10 mouse cellular contexts compared by ENCODE assay signal in genomic region chr1:58957931-58958330, GRCm38 (mm10). TPM values are rescaled to one million over a fixed set of nuclear protein-coding genes. Genes with fewer than 3 reads are reported as not detected.
DNase-seq lines count a peak whose midpoint lies in the region; ATAC-seq and TF ChIP-seq lines count a peak whose summit lies in the region.
"Had no signal": no experiment of that assay in that cellular context is flagged by ENCODE, and none has a peak within 500 bp of the region (broad histone marks: within the 10 kb centered on the region; RNA-seq: fewer than 3 reads in every experiment).

No protein-coding gene starts in this region.

- H3K4me1 ChIP-seq in ES-E14 (ENCODE audit: control insufficient read depth in 2 of 2, insufficient read depth in 2 of 2, low read length in 2 of 2, poor library complexity in 1 of 2), result peaks cover 15 to 22% of the 10 kb centered on the region in 2 experiments
- peaks cover 73% of the 10 kb centered on the region for H3K4me1 ChIP-seq in heart, embryonic 15.5 days (replicated peaks)
- H3K4me1 ChIP-seq in neural tube, embryonic 15.5 days, result peaks cover 16% of the 10 kb centered on the region
- H3K4me1 ChIP-seq in forebrain, postnatal 0 days (ENCODE audit: insufficient read depth), result no peaks in the 10 kb centered on the region

- ATAC-seq in heart, embryonic 15.5 days (replicated peaks; ENCODE audit: insufficient number of reproducible peaks, insufficient read depth, low FRiP score, low read depth), result no peak
- no peak for ATAC-seq in neural tube, embryonic 15.5 days (ENCODE audit: low FRiP score)
- ATAC-seq in forebrain, postnatal 0 days, result no peak

- no peaks in the 10 kb centered on the region for H3K27me3 ChIP-seq in heart, embryonic 15.5 days
- no peaks in the 10 kb centered on the region for H3K27me3 ChIP-seq in neural tube, embryonic 15.5 days (replicated peaks)
- no peaks in the 10 kb centered on the region for H3K27me3 ChIP-seq in forebrain, postnatal 0 days (ENCODE audit: insufficient read depth, low read length)
- H3K27me3 ChIP-seq: neural tube, embryonic 13.5 days had no signal

- in situ Hi-C loops in ES-E14 (cut with MboI; ENCODE audit: low sequenced_read_pairs in 2 of 2, unreplicated experiment in 2 of 2), result no loop called here

- WGBS in heart, embryonic 15.5 days, result 23% methylated on average over 2 of the region's 2 CpGs
- 68% methylated on average over 2 of the region's 2 CpGs for WGBS in neural tube, embryonic 15.5 days
- 60% methylated on average over 2 of the region's 2 CpGs for WGBS in forebrain, postnatal 0 days

- DNase-seq in kidney, postnatal 14 days, result peak; percentile 54
- no peak for DNase-seq in kidney, adult 18-20 months
- peak; percentile 59 for DNase-seq in ES-E14 (ENCODE audit: low read depth, low spot score)
- peak; percentile 35 for DNase-seq in adipocyte (ENCODE audit: low spot score)
- no peak for DNase-seq in forebrain, postnatal 0 days

- no peaks in the 10 kb centered on the region for H3K9me3 ChIP-seq in ES-E14 (ENCODE audit: control insufficient read depth, insufficient read depth, low read depth, low read length)
- no peaks in the 10 kb centered on the region for H3K9me3 ChIP-seq in heart, embryonic 15.5 days (replicated peaks)
- H3K9me3 ChIP-seq in neural tube, embryonic 15.5 days (replicated peaks), result no peaks in the 10 kb centered on the region
- no peaks in the 10 kb centered on the region for H3K9me3 ChIP-seq in forebrain, postnatal 0 days (ENCODE audit: low read length)
- H3K9me3 ChIP-seq: G1E; neural tube, embryonic 13.5 days had no signal

- no peak overlapping the region for H3K4me3 ChIP-seq in ES-E14 (ENCODE audit: insufficient read depth in 1 of 2, low read depth in 1 of 2, low read length in 2 of 2, poor library complexity in 1 of 2, severe bottlenecking in 1 of 2)
- H3K4me3 ChIP-seq in heart, embryonic 15.5 days, result no peak overlapping the region
- H3K4me3 ChIP-seq in neural tube, embryonic 15.5 days (replicated peaks), result no peak overlapping the region
- no peak overlapping the region for H3K4me3 ChIP-seq in forebrain, postnatal 0 days (ENCODE audit: low read depth, low read length)
- H3K4me3 ChIP-seq: neural tube, embryonic 13.5 days had no signal

- no peak overlapping the region for H3K4me2 ChIP-seq in heart, embryonic 15.5 days
- H3K4me2 ChIP-seq in neural tube, embryonic 15.5 days, result no peak overlapping the region
- no peak overlapping the region for H3K4me2 ChIP-seq in forebrain, postnatal 0 days (ENCODE audit: low read depth)
- H3K4me2 ChIP-seq: neural tube, embryonic 13.5 days had no signal

- TF ChIP-seq CTCF in forebrain, postnatal 0 days (IDR thresholded peaks at IDR 0.05; ENCODE audit: low read depth), result no peak

- H3K27ac ChIP-seq in ES-E14 (ENCODE audit: insufficient read depth, low read depth, low read length, poor library complexity, severe bottlenecking), result peak overlapping the region; percentile 14; the same call in 1 of the 2 replicates
- peak overlapping the region; percentile 49; the same call in 1 of the 2 replicates for H3K27ac ChIP-seq in heart, embryonic 15.5 days
- no peak overlapping the region for H3K27ac ChIP-seq in neural tube, embryonic 15.5 days (replicated peaks)
- H3K27ac ChIP-seq in forebrain, postnatal 0 days (ENCODE audit: low read depth, low read length), result no peak overlapping the region
- H3K27ac ChIP-seq: kidney, postnatal 0 days had no signal

- H3K36me3 ChIP-seq in ES-E14 (ENCODE audit: control insufficient read depth, insufficient read depth, low read length, poor library complexity, severe bottlenecking), result no peaks in the 10 kb centered on the region
- no peaks in the 10 kb centered on the region for H3K36me3 ChIP-seq in heart, embryonic 15.5 days
- H3K36me3 ChIP-seq in neural tube, embryonic 15.5 days, result no peaks in the 10 kb centered on the region
- H3K36me3 ChIP-seq in forebrain, postnatal 0 days (ENCODE audit: insufficient read depth), result no peaks in the 10 kb centered on the region
- H3K36me3 ChIP-seq: neural tube, embryonic 13.5 days had no signal

- no peak overlapping the region for H3K9ac ChIP-seq in ES-E14 (ENCODE audit: insufficient read depth, low read depth, low read length, poor library complexity, severe bottlenecking)
- 0 out of 2 replicates have a peak overlapping the region, but pooled peaks have one; percentile 10 for H3K9ac ChIP-seq in heart, embryonic 15.5 days
- H3K9ac ChIP-seq in neural tube, embryonic 15.5 days (replicated peaks), result no peak overlapping the region
- no peak overlapping the region for H3K9ac ChIP-seq in forebrain, postnatal 0 days
- H3K9ac ChIP-seq: neural tube, embryonic 13.5 days had no signal

TF ChIP-seq in ES-E14, 5 proteins besides CTCF, POLR2A, EP300 and RAD21:
- TF ChIP-seq ZNF384 (IDR thresholded peaks at IDR 0.05; ENCODE audit: low read depth, low read length) (no peak), MAFK (IDR thresholded peaks at IDR 0.05; ENCODE audit: insufficient read depth, low read depth, low read length) (no peak), CHD2 (IDR thresholded peaks at IDR 0.05; ENCODE audit: low read depth, low read length) (no peak), ZC3H11A (IDR thresholded peaks at IDR 0.05; ENCODE audit: borderline replicate concordance, low read depth, low read length) (no peak), HCFC1 (IDR thresholded peaks at IDR 0.05; ENCODE audit: borderline replicate concordance, insufficient read depth, low read length) (no peak)

RNA-seq across cellular contexts. Expression of gene Trak2, which starts 15.3 kb away (rescaled TPM):
- total RNA-seq in ES-E14 (2012; rRNA removed), result 17.0 and 19.7 TPM in 2 replicates
- 27.8 and 29.6 TPM in 2 replicates for polyA plus RNA-seq in heart, embryonic 15.5 days (2015; fragmentation: Nextera tagmentation; extraction: Ambion mirVana)
- polyA plus RNA-seq in neural tube, embryonic 15.5 days (2015; fragmentation: Nextera tagmentation; extraction: Ambion mirVana), result 13.9 and 14.2 TPM in 2 replicates
- total RNA-seq in forebrain, postnatal 0 days (2014; rRNA removed), result 40.9 and 44.6 TPM in 2 replicates
- polyA plus RNA-seq in forebrain, postnatal 0 days (2015; fragmentation: Nextera tagmentation; extraction: Ambion mirVana), result 9.0 and 12.8 TPM in 2 replicates

RNA-seq across cellular contexts. Expression of gene Stradb, which starts 15.4 kb away (rescaled TPM):
- total RNA-seq in ES-E14 (2012; rRNA removed), result 2.1 and 2.7 TPM in 2 replicates
- polyA plus RNA-seq in heart, embryonic 15.5 days (2015; fragmentation: Nextera tagmentation; extraction: Ambion mirVana), result 24.1 and 29.0 TPM in 2 replicates
- 86.3 and 103 TPM in 2 replicates for polyA plus RNA-seq in neural tube, embryonic 15.5 days (2015; fragmentation: Nextera tagmentation; extraction: Ambion mirVana)
- 39.8 and 44.4 TPM in 2 replicates for total RNA-seq in forebrain, postnatal 0 days (2014; rRNA removed)
- 92.6 and 99.6 TPM in 2 replicates for polyA plus RNA-seq in forebrain, postnatal 0 days (2015; fragmentation: Nextera tagmentation; extraction: Ambion mirVana)

Comparison
In these comparisons a context has a peak if more than half of its experiments do, and no peak if none do; other contexts are left out.
1. DNase-seq: peak in kidney, postnatal 14 days (single experiment), ES-E14 (single experiment) and adipocyte (single experiment); none in kidney, adult 18-20 months (single experiment) and forebrain, postnatal 0 days (single experiment).
2. H3K27ac ChIP-seq: peak in ES-E14 (single experiment) and heart, embryonic 15.5 days (single experiment); none in neural tube, embryonic 15.5 days (single experiment) and forebrain, postnatal 0 days (single experiment).